8 mouse cellular contexts compared by ENCODE assay signal in the genomic region with DNA sequence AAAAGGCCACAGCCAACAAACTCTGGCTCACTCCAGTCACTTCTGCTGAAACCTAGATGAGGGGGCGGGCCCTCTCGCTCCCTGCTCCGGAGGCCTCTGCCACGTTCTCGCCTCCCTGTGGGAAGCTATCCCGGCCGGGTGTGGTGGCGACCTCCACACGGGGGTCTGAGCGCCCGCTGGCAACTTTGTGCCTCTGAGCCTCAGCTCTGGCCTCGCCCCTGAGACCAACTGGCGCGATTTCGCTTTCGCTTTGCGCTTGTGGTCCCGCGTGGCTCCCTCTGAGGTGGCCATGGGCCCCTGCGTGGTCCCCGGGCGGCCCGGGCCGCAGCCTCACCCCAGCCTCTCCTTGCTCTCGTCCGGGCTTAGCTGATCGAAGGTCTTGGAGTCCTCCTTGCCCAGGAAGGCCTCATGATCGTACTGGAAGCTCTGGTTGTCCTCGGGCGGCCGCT. TPM values are rescaled to one million over a fixed set of nuclear protein-coding genes. Genes with fewer than 3 reads are reported as not detected.
DNase-seq lines count a peak whose midpoint lies in the region; ATAC-seq and TF ChIP-seq lines count a peak whose summit lies in the region.

No protein-coding gene starts in this region.

- DNase-seq in cerebellum, adult 18-20 months, result peak; percentile 7 to 28
- no peak for DNase-seq in cerebellum, adult 9-11 months
- no peak for DNase-seq in ES-E14 (ENCODE audit: low read depth, low spot score)
- peak; percentile 67 for DNase-seq in embryonic facial prominence, embryonic 14.5 days (ENCODE audit: low spot score)
- DNase-seq in heart, postnatal 4 days, result peak; percentile 52
- DNase-seq in limb, embryonic 11.5 days (ENCODE audit: low spot score), result peak; percentile 74
- DNase-seq in midbrain, embryonic 11.5 days (ENCODE audit: low spot score, missing footprints), result peak; percentile 97
- peak; percentile 5 to 17 for DNase-seq in thymus, adult 18-20 months

- under 1% methylated on average over 28 of the region's 31 CpGs for WGBS in embryonic facial prominence, embryonic 14.5 days
- WGBS in limb, embryonic 11.5 days, result 0% methylated on average over 31 of the region's 31 CpGs
- under 1% methylated on average over 31 of the region's 31 CpGs for WGBS in midbrain, embryonic 11.5 days

- peak overlapping the region; percentile 78 for H3K4me2 ChIP-seq in embryonic facial prominence, embryonic 14.5 days (ENCODE audit: low read depth, low read length)
- H3K4me2 ChIP-seq in limb, embryonic 11.5 days (ENCODE audit: low read depth, severe bottlenecking), result peak overlapping the region; percentile 84
- H3K4me2 ChIP-seq in midbrain, embryonic 11.5 days, result peak overlapping the region; percentile 75

- no peak overlapping the region; the same call in 1 of the 2 replicates for H3K27ac ChIP-seq in ES-E14 (ENCODE audit: insufficient read depth, low read depth, low read length, poor library complexity, severe bottlenecking)
- peak overlapping the region; percentile 98 for H3K27ac ChIP-seq in embryonic facial prominence, embryonic 14.5 days (replicated peaks; ENCODE audit: low read depth, low read length)
- peak overlapping the region; percentile 94 for H3K27ac ChIP-seq in limb, embryonic 11.5 days (replicated peaks; ENCODE audit: low read depth, low read length)
- peak overlapping the region; percentile 30; the same call in 1 of the 2 replicates for H3K27ac ChIP-seq in midbrain, embryonic 11.5 days (ENCODE audit: low read depth, low read length)

- H3K4me1 ChIP-seq in ES-E14 (ENCODE audit: control insufficient read depth in 2 of 2, insufficient read depth in 2 of 2, low read length in 2 of 2, poor library complexity in 1 of 2), result peaks cover 8 to 23% of the 10 kb centered on the region in 2 experiments
- H3K4me1 ChIP-seq in embryonic facial prominence, embryonic 14.5 days (ENCODE audit: control insufficient read depth, insufficient read depth, low read length), result peaks cover 14% of the 10 kb centered on the region
- peaks cover 14% of the 10 kb centered on the region for H3K4me1 ChIP-seq in limb, embryonic 11.5 days (ENCODE audit: control insufficient read depth, insufficient read depth, low read length)
- H3K4me1 ChIP-seq in midbrain, embryonic 11.5 days (ENCODE audit: control insufficient read depth, insufficient read depth, low read length), result peaks cover 16% of the 10 kb centered on the region

- in situ Hi-C loops in ES-E14 (cut with MboI; ENCODE audit: low sequenced_read_pairs in 2 of 2, unreplicated experiment in 2 of 2), result no loop called here

- H3K36me3 ChIP-seq in ES-E14 (ENCODE audit: control insufficient read depth, insufficient read depth, low read length, poor library complexity, severe bottlenecking), result peaks cover 2% of the 10 kb centered on the region; the same call in 1 of the 2 replicates
- H3K36me3 ChIP-seq in embryonic facial prominence, embryonic 14.5 days (ENCODE audit: control insufficient read depth, insufficient read depth, low read length), result peaks cover 24% of the 10 kb centered on the region
- peaks cover 6% of the 10 kb centered on the region; the same call in 1 of the 2 replicates for H3K36me3 ChIP-seq in limb, embryonic 11.5 days (ENCODE audit: control insufficient read depth, insufficient read depth, low read length)
- H3K36me3 ChIP-seq in midbrain, embryonic 11.5 days (ENCODE audit: control insufficient read depth, insufficient read depth, low read length), result no peaks in the 10 kb centered on the region

- no peaks in the 10 kb centered on the region for H3K9me3 ChIP-seq in ES-E14 (ENCODE audit: control insufficient read depth, insufficient read depth, low read depth, low read length)
- no peaks in the 10 kb centered on the region for H3K9me3 ChIP-seq in embryonic facial prominence, embryonic 14.5 days (ENCODE audit: control insufficient read depth, low read length)
- no peaks in the 10 kb centered on the region for H3K9me3 ChIP-seq in limb, embryonic 11.5 days (ENCODE audit: control insufficient read depth, low read length)
- no peaks in the 10 kb centered on the region for H3K9me3 ChIP-seq in midbrain, embryonic 11.5 days (ENCODE audit: control insufficient read depth, low read length)

- no peaks in the 10 kb centered on the region for H3K27me3 ChIP-seq in embryonic facial prominence, embryonic 14.5 days (replicated peaks; ENCODE audit: control insufficient read depth, insufficient read depth, low read length)
- no peaks in the 10 kb centered on the region for H3K27me3 ChIP-seq in limb, embryonic 11.5 days (ENCODE audit: control insufficient read depth, insufficient read depth, low read length)
- H3K27me3 ChIP-seq in midbrain, embryonic 11.5 days (ENCODE audit: control insufficient read depth, insufficient read depth, low read length), result peaks cover 5% of the 10 kb centered on the region; the same call in 1 of the 2 replicates

- peak overlapping the region; percentile 71 to 84 for H3K4me3 ChIP-seq in ES-E14 (ENCODE audit: insufficient read depth in 1 of 2, low read depth in 1 of 2, low read length in 2 of 2, poor library complexity in 1 of 2, severe bottlenecking in 1 of 2)
- peak overlapping the region; percentile 88 for H3K4me3 ChIP-seq in embryonic facial prominence, embryonic 14.5 days (ENCODE audit: low read depth, low read length)
- H3K4me3 ChIP-seq in limb, embryonic 11.5 days (ENCODE audit: low read depth, low read length), result peak overlapping the region; percentile 63
- H3K4me3 ChIP-seq in midbrain, embryonic 11.5 days (ENCODE audit: low read depth, low read length), result peak overlapping the region; percentile 63

- peak overlapping the region; percentile 84 for H3K9ac ChIP-seq in ES-E14 (ENCODE audit: insufficient read depth, low read depth, low read length, poor library complexity, severe bottlenecking)
- H3K9ac ChIP-seq in embryonic facial prominence, embryonic 14.5 days (ENCODE audit: low read depth, low read length), result peak overlapping the region; percentile 96
- peak overlapping the region; percentile 95 for H3K9ac ChIP-seq in limb, embryonic 11.5 days (ENCODE audit: low read length)
- peak overlapping the region; percentile 81 for H3K9ac ChIP-seq in midbrain, embryonic 11.5 days (ENCODE audit: low read length)

- peak; percentile 61 for ATAC-seq in embryonic facial prominence, embryonic 14.5 days (ENCODE audit: low read depth)
- ATAC-seq in limb, embryonic 11.5 days (ENCODE audit: insufficient number of reproducible peaks, low FRiP score, low TSS enrichment, low read depth), result peak; percentile 48
- ATAC-seq in midbrain, embryonic 11.5 days (ENCODE audit: low FRiP score), result peak; percentile 75

TF ChIP-seq in ES-E14, 5 proteins besides CTCF, POLR2A, EP300 and RAD21:
- TF ChIP-seq ZC3H11A (IDR thresholded peaks at IDR 0.05; ENCODE audit: borderline replicate concordance, low read depth, low read length), result no peak
- no peak for TF ChIP-seq CHD2 (IDR thresholded peaks at IDR 0.05; ENCODE audit: low read depth, low read length)
- no peak for TF ChIP-seq ZNF384 (IDR thresholded peaks at IDR 0.05; ENCODE audit: low read depth, low read length)
- TF ChIP-seq MAFK (IDR thresholded peaks at IDR 0.05; ENCODE audit: insufficient read depth, low read depth, low read length), result no peak
- no peak for TF ChIP-seq HCFC1 (IDR thresholded peaks at IDR 0.05; ENCODE audit: borderline replicate concordance, insufficient read depth, low read length)

RNA-seq across cellular contexts. Expression of a gene that starts 0.5 kb away (rescaled TPM):
- 71.1 and 73.6 TPM in 2 replicates for total RNA-seq in ES-E14 (2012; rRNA removed)
- 253 and 267 TPM in 2 replicates for polyA plus RNA-seq in embryonic facial prominence, embryonic 14.5 days (2014; fragmentation: Nextera tagmentation; extraction: Ambion mirVana)
- total RNA-seq in heart, postnatal 4 days (2021), result 10 to 100 TPM; 57.3 to 61.7 TPM
- 131 and 140 TPM in 2 replicates for polyA plus RNA-seq in limb, embryonic 11.5 days (2014; fragmentation: Nextera tagmentation; extraction: Ambion mirVana)
- polyA plus RNA-seq in midbrain, embryonic 11.5 days (2014; fragmentation: Nextera tagmentation; extraction: Ambion mirVana), result 98.4 and 100 TPM in 2 replicates

Comparison
In these comparisons a context has a peak if more than half of its experiments do, and no peak if none do; other contexts are left out.
1. DNase-seq: peak in cerebellum, adult 18-20 months (2 of 2), embryonic facial prominence, embryonic 14.5 days (single experiment), heart, postnatal 4 days (single experiment), limb, embryonic 11.5 days (single experiment), midbrain, embryonic 11.5 days (single experiment) and thymus, adult 18-20 months (2 of 2); none in cerebellum, adult 9-11 months (single experiment) and ES-E14 (single experiment).
2. Peak in every context shown above with its lines, with median percentiles within 50 percentile points of each other: H3K4me3 ChIP-seq, H3K9ac ChIP-seq, ATAC-seq and H3K4me2 ChIP-seq.